Mouse (Mus musculus) lung, adult 2 months (tissue): ENCODE data around the gene Trap1.

Experiments used
- CTCF ChIP-seq: fragments of 200-500 bp; IDR thresholded peaks from 2 replicates; pipeline ENCODE4 v1.5.1; 2011; ENCODE audit warnings: mild to moderate bottlenecking, low read length, control low read depth; ENCODE audit not compliant: insufficient read depth
- POLR2A ChIP-seq: fragments of 200-500 bp; IDR thresholded peaks from 2 replicates; pipeline ENCODE4 v1.6.1; 2011; ENCODE audit warnings: low read depth, mild to moderate bottlenecking, control low read depth, low read length, borderline replicate concordance; ENCODE audit errors: extremely low read depth

DNA sequence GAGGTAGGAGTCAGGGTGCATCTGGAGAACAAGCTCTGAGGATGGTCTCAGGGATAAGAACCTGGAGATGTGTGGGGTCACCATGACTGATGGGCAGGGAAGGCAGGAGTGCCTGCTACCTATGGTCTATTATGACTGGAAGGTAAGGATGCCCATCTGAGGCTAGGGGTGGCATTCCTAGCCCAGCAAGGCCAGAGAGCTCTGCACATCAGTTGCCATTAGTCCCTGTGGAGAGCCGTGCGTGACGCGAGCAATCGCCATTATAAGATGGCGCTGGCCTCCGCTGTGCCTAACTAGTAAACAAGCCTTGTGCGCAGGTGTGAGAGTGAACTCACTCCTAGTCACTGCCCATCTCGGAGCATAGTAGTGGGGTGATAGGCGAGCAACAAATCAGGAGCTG, 47.1 kb downstream of the Trap1 start:
- TF ChIP-seq CTCF (no peak), POLR2A (no peak)
